Comparison of ENCODE assay signal across 12 mouse cellular contexts in genomic region chr11:6894911-6895785, GRCm38 (mm10). TPM values are rescaled to one million over a fixed set of nuclear protein-coding genes. Genes with fewer than 3 reads are reported as not detected.
A peak's percentile ranks its signal among the peaks of the same experiment; 100 is the strongest.
DNase-seq lines count a peak whose midpoint lies in the region; ATAC-seq lines count a peak whose summit lies in the region.
"Had no signal": no experiment of that assay in that cellular context is flagged by ENCODE, and none has a peak within 500 bp of the region (broad histone marks: within the 10 kb centered on the region; RNA-seq: fewer than 3 reads in every experiment).

No protein-coding gene starts in this region.

- no peaks in the 10 kb centered on the region for H3K4me1 ChIP-seq in hindbrain, embryonic 11.5 days (replicated peaks; ENCODE audit: control insufficient read depth, insufficient read depth, low read length)
- peaks cover under 1% of the 10 kb centered on the region; the same call in 1 of the 2 replicates for H3K4me1 ChIP-seq in hindbrain, embryonic 12.5 days
- no peaks in the 10 kb centered on the region for H3K4me1 ChIP-seq in embryonic facial prominence, embryonic 12.5 days
- H3K4me1 ChIP-seq in forebrain, embryonic 14.5 days (ENCODE audit: control insufficient read depth, insufficient read depth, low read length), result no peaks in the 10 kb centered on the region; the same call in 1 of the 2 replicates

- no peak overlapping the region for H3K4me3 ChIP-seq in hindbrain, embryonic 11.5 days (ENCODE audit: low read depth, low read length)
- H3K4me3 ChIP-seq in hindbrain, embryonic 12.5 days, result no peak overlapping the region
- H3K4me3 ChIP-seq in embryonic facial prominence, embryonic 12.5 days, result no peak overlapping the region
- H3K4me3 ChIP-seq in forebrain, embryonic 14.5 days (ENCODE audit: low read depth, low read length), result no peak overlapping the region

- 31% methylated on average over 7 of the region's 7 CpGs for WGBS in hindbrain, embryonic 11.5 days
- 27% methylated on average over 7 of the region's 7 CpGs for WGBS in hindbrain, embryonic 12.5 days
- WGBS in embryonic facial prominence, embryonic 12.5 days, result 28% methylated on average over 7 of the region's 7 CpGs
- 36% methylated on average over 7 of the region's 7 CpGs for WGBS in forebrain, embryonic 14.5 days

- H3K36me3 ChIP-seq in hindbrain, embryonic 11.5 days (ENCODE audit: control insufficient read depth, insufficient read depth, low read length), result no peaks in the 10 kb centered on the region
- H3K36me3 ChIP-seq in hindbrain, embryonic 12.5 days, result no peaks in the 10 kb centered on the region
- H3K36me3 ChIP-seq in embryonic facial prominence, embryonic 12.5 days, result no peaks in the 10 kb centered on the region
- no peaks in the 10 kb centered on the region for H3K36me3 ChIP-seq in forebrain, embryonic 14.5 days (ENCODE audit: control insufficient read depth, insufficient read depth, low read length)

- no peaks in the 10 kb centered on the region for H3K9me3 ChIP-seq in hindbrain, embryonic 11.5 days (ENCODE audit: control insufficient read depth, low read length)
- H3K9me3 ChIP-seq in hindbrain, embryonic 12.5 days (replicated peaks), result no peaks in the 10 kb centered on the region
- no peaks in the 10 kb centered on the region for H3K9me3 ChIP-seq in embryonic facial prominence, embryonic 12.5 days
- no peaks in the 10 kb centered on the region for H3K9me3 ChIP-seq in forebrain, embryonic 14.5 days (replicated peaks; ENCODE audit: control insufficient read depth, low read length)

- peak; percentile 39; the same call in 1 of the 2 replicates for ATAC-seq in hindbrain, embryonic 11.5 days (ENCODE audit: low FRiP score)
- ATAC-seq in hindbrain, embryonic 12.5 days (ENCODE audit: low FRiP score), result no peak; the same call in 1 of the 2 replicates
- peak; percentile 24; the same call in 1 of the 2 replicates for ATAC-seq in embryonic facial prominence, embryonic 12.5 days (ENCODE audit: insufficient number of reproducible peaks, insufficient read depth, low FRiP score, low TSS enrichment)
- ATAC-seq in forebrain, embryonic 14.5 days, result no peak

- H3K9ac ChIP-seq in hindbrain, embryonic 11.5 days (ENCODE audit: low read depth, low read length), result no peak overlapping the region
- H3K9ac ChIP-seq in hindbrain, embryonic 12.5 days, result no peak overlapping the region
- H3K9ac ChIP-seq in embryonic facial prominence, embryonic 12.5 days, result no peak overlapping the region
- H3K9ac ChIP-seq in forebrain, embryonic 14.5 days (ENCODE audit: low read length), result no peak overlapping the region

- H3K4me2 ChIP-seq in hindbrain, embryonic 11.5 days (replicated peaks; ENCODE audit: low read depth, low read length), result no peak overlapping the region
- no peak overlapping the region for H3K4me2 ChIP-seq in hindbrain, embryonic 12.5 days (replicated peaks)
- no peak overlapping the region for H3K4me2 ChIP-seq in embryonic facial prominence, embryonic 12.5 days (replicated peaks)
- H3K4me2 ChIP-seq in forebrain, embryonic 14.5 days (ENCODE audit: low read length), result no peak overlapping the region

- DNase-seq in hindbrain, embryonic 11.5 days (ENCODE audit: low spot score), result no peak
- peak; percentile 97 for DNase-seq in ZHBTc4 (ENCODE audit: low read depth, low spot score)
- peak; percentile 31 to 60 for DNase-seq in kidney, postnatal 4 days
- DNase-seq in right cerebral cortex, postnatal 14 days, result no peak
- no peak for DNase-seq in forebrain, embryonic 14.5 days (ENCODE audit: low spot score)
- DNase-seq in lung, postnatal 25 days (ENCODE audit: low spot score), result no peak
- DNase-seq: adrenal gland, adult 8-10 months; heart, adult 18-20 months had no signal

- H3K27me3 ChIP-seq in hindbrain, embryonic 11.5 days (ENCODE audit: control insufficient read depth, insufficient read depth, low read length), result no peaks in the 10 kb centered on the region
- H3K27me3 ChIP-seq in hindbrain, embryonic 12.5 days, result no peaks in the 10 kb centered on the region
- H3K27me3 ChIP-seq in embryonic facial prominence, embryonic 12.5 days, result no peaks in the 10 kb centered on the region
- no peaks in the 10 kb centered on the region for H3K27me3 ChIP-seq in forebrain, embryonic 14.5 days (replicated peaks; ENCODE audit: control insufficient read depth, insufficient read depth, low read length)

- no peak overlapping the region for H3K27ac ChIP-seq in hindbrain, embryonic 11.5 days (ENCODE audit: low read depth, low read length)
- H3K27ac ChIP-seq in hindbrain, embryonic 12.5 days, result no peak overlapping the region
- no peak overlapping the region for H3K27ac ChIP-seq in embryonic facial prominence, embryonic 12.5 days
- no peak overlapping the region for H3K27ac ChIP-seq in forebrain, embryonic 14.5 days (ENCODE audit: low read depth, low read length)

RNA-seq across cellular contexts. Expression of gene Gm11983, which starts 57.7 kb away (rescaled TPM):
- not detected in 2 replicates for polyA plus RNA-seq in hindbrain, embryonic 11.5 days (2014; fragmentation: Nextera tagmentation; extraction: Ambion mirVana)
- polyA plus RNA-seq in hindbrain, embryonic 12.5 days (2016; fragmentation: Nextera tagmentation; extraction: Ambion mirVana), result not detected in 2 replicates
- polyA plus RNA-seq in embryonic facial prominence, embryonic 12.5 days (2016; fragmentation: Nextera tagmentation; extraction: Ambion mirVana), result not detected in 2 replicates
- not detected in 2 replicates for polyA plus RNA-seq in forebrain, embryonic 14.5 days (2014; fragmentation: Nextera tagmentation; extraction: Ambion mirVana)
- polyA plus RNA-seq: C2C12; large intestine, adult 2 months had no signal

Comparison
In these comparisons a context has a peak if more than half of its experiments do, and no peak if none do; other contexts are left out.
1. ATAC-seq: peak in hindbrain, embryonic 11.5 days (single experiment) and embryonic facial prominence, embryonic 12.5 days (single experiment); none in hindbrain, embryonic 12.5 days (single experiment) and forebrain, embryonic 14.5 days (single experiment).
2. DNase-seq: peak in ZHBTc4 (single experiment) and kidney, postnatal 4 days (2 of 2); none in hindbrain, embryonic 11.5 days (single experiment), right cerebral cortex, postnatal 14 days (single experiment), forebrain, embryonic 14.5 days (single experiment) and lung, postnatal 25 days (single experiment).